Mouse (Mus musculus) stomach, postnatal 0 days (tissue): Measurements from ENCODE around the gene Chil1.

ENCODE experiments used
- CTCF ChIP-seq: IDR thresholded peaks from 2 replicates; pipeline ENCODE4 v1.5.1; 2016; ENCODE audit warnings: antibody characterized with exemption, low read depth, mild to moderate bottlenecking, moderate library complexity
- EP300 ChIP-seq: optimal IDR thresholded peaks from 2 replicates; pipeline ENCODE3; 2016; ENCODE audit warnings: antibody characterized with exemption

DNA sequence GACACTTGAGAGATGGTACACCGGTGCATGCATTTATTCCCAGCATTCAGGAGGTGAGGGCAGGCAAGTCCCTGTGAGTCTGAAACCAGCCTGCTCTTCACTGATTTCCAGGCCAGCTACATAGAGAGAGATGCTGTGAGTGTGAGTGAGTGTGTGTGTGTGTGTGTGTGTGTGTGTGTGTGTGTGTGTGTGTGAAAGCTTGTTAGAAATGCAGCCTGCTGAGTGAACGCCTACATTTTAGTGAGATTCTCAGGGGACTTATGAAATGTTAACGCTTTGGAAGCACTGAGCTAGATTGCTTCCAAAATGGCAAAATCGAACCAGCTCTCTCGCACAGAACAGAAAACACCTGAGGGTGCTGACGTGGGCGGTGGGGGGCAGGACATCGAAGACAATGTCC, 35.9 kb upstream of the Chil1 start:
- no peak for TF ChIP-seq CTCF
- no peak for TF ChIP-seq EP300
